Mouse (Mus musculus) small intestine, adult 2 months (tissue): ENCODE measurements around the gene Sar1a.

ENCODE experiments used
- CTCF ChIP-seq: fragments of 200-500 bp; IDR thresholded peaks from 2 replicates; pipeline ENCODE4 v1.5.1; 2012; ENCODE audit warnings: low read depth, mild to moderate bottlenecking, control low read depth, inconsistent platforms, low read length, moderate library complexity, mixed read lengths; ENCODE audit not compliant: insufficient replicate concordance, insufficient read length; ENCODE audit errors: extremely low read depth
- POLR2A ChIP-seq: fragments of 200-500 bp; IDR thresholded peaks from 2 replicates; pipeline ENCODE4 v1.6.1; 2012; ENCODE audit warnings: low read depth, mild to moderate bottlenecking, control low read depth, inconsistent platforms, low read length, moderate library complexity

DNA sequence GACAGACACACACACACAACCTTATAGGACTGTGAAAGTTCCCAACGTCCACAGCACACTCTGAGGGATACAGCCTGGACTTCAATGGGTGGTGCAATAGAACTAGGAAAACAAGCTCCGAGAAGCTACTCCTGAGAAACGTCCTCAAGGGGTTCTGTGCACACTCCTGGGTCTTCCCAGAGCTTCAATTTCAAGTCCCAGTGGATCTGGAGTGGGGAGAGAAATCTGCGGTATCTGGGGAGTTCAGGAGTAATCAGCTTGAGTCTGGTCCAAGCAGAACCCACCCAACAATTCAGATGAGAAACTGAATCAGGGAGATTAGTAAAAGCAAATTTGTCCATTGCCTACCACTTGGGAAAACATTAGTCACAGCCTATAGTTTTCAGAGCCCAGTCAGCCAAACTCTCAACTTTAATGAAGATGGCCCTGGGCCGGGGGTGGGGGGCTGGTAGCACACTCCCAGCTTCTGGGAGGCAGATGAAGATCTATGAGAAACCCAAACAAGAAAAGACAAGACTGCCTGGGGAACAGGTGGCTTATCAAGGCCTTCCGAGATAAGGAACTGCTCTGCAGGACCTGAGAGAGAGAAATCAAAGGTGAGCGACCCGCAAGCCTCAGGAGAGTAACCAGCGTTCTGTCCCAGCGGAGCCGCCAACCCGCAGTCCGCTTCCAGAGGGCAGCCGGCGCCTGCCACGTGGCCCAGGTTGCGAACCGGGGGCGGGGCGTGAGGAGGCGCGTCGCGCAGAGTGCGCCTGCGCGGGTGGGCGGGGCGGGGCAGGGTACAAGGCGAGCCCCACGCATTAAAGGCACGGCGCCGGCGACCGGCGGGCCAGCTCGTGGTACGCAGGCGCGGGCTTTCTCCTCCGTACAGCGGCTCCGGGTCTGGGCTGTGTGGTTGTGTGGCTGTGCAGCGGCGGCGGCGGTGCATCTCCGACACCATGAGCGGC is 32.0 kb upstream of the Sar1a start, which contains the start of gene Ppa1:
- peak; percentile 74; the same call in 1 of the 2 replicates for TF ChIP-seq POLR2A
- no peak for TF ChIP-seq CTCF
